Mouse (Mus musculus): ENCODE data around the gene Lamtor2. TPM values are rescaled to one million over a fixed set of nuclear protein-coding genes. Genes with fewer than 3 reads are reported as not detected.
A peak's percentile ranks its signal among the peaks of the same experiment; 100 is the strongest.

The Lamtor2 gene
- polyA plus RNA-seq, 1 experiment: 126 TPM

- WGBS: 74% methylated on average over 4 of the region's 4 CpGs
- Histone ChIP-seq H3K27ac (ENCODE audit: control insufficient read depth, insufficient read depth, low read depth, low read length, poor library complexity) (no peak overlapping the region), H3K4me1 (ENCODE audit: control insufficient read depth, insufficient read depth, low read length) (peaks cover 3% of the 10 kb centered on the region), H3K4me3 (replicated peaks; ENCODE audit: control insufficient read depth, low read depth, low read length) (peak overlapping the region; percentile 64)
- TF ChIP-seq POLR2A (IDR thresholded peaks at IDR 0.05; ENCODE audit: borderline replicate concordance, control insufficient read depth, low read depth, low read length) (no peak), CTCF (IDR thresholded peaks at IDR 0.05; ENCODE audit: control insufficient read depth, insufficient read depth, low read length) (no peak)
Measured at GRCm38 (mm10) chr3:88500655-88501365, 52.1 kb downstream of the Lamtor2 start.

GRCm38 (mm10) chr3:88500087-88500486, 52.8 kb downstream of the Lamtor2 start:
- 73% methylated on average over 7 of the region's 7 CpGs for WGBS
- TF ChIP-seq POLR2A (IDR thresholded peaks at IDR 0.05; ENCODE audit: borderline replicate concordance, control insufficient read depth, low read depth, low read length): no peak
- TF ChIP-seq CTCF (IDR thresholded peaks at IDR 0.05; ENCODE audit: control insufficient read depth, insufficient read depth, low read length): no peak
- no peak overlapping the region for H3K27ac ChIP-seq (ENCODE audit: control insufficient read depth, insufficient read depth, low read depth, low read length, poor library complexity)
- peaks cover 4% of the 10 kb centered on the region for H3K4me1 ChIP-seq (ENCODE audit: control insufficient read depth, insufficient read depth, low read length)
- no peak overlapping the region for H3K4me3 ChIP-seq (replicated peaks; ENCODE audit: control insufficient read depth, low read depth, low read length)

Other genes with a start within 250 kb of the Lamtor2 start
- 18.0 and 79.0 TPM in 2 replicates for gene Glmp, start 228.1 kb downstream of the Lamtor2 start, polyA plus RNA-seq (2011; ENCODE audit: insufficient read depth, insufficient read length, low replicate concordance, missing spikeins)
- 1.8 and 3.1 TPM in 2 replicates for gene Tmem79, start 216.9 kb downstream of the Lamtor2 start, polyA plus RNA-seq (2011; ENCODE audit: insufficient read depth, insufficient read length, low replicate concordance, missing spikeins)
- 37.2 and 65.6 TPM in 2 replicates for gene Smg5, start 216.8 kb downstream of the Lamtor2 start, polyA plus RNA-seq (2011; ENCODE audit: insufficient read depth, insufficient read length, low replicate concordance, missing spikeins)
- 3.6 TPM in 1 of 2 replicates, not detected in the other for gene Paqr6, start 188.5 kb downstream of the Lamtor2 start, polyA plus RNA-seq (2011; ENCODE audit: insufficient read depth, insufficient read length, low replicate concordance, missing spikeins)
- gene Bglap3, start 180.3 kb downstream of the Lamtor2 start, polyA plus RNA-seq (2011; ENCODE audit: insufficient read depth, insufficient read length, low replicate concordance, missing spikeins): 2.0 TPM in 1 of 2 replicates, not detected in the other
- gene Bglap2, start 174.4 kb downstream of the Lamtor2 start, polyA plus RNA-seq (2011; ENCODE audit: insufficient read depth, insufficient read length, low replicate concordance, missing spikeins): 13.5 and 129 TPM in 2 replicates
- gene Bglap, start 168.6 kb downstream of the Lamtor2 start, polyA plus RNA-seq (2011; ENCODE audit: insufficient read depth, insufficient read length, low replicate concordance, missing spikeins): 56.2 and 336 TPM in 2 replicates
- gene Pmf1, start 142.7 kb downstream of the Lamtor2 start, polyA plus RNA-seq (2011; ENCODE audit: insufficient read depth, insufficient read length, low replicate concordance, missing spikeins): 60.1 and 67.5 TPM in 2 replicates
- 15.7 and 17.4 TPM in 2 replicates for gene Slc25a44, start 127.9 kb downstream of the Lamtor2 start, polyA plus RNA-seq (2011; ENCODE audit: insufficient read depth, insufficient read length, low replicate concordance, missing spikeins)
- 43.9 and 131 TPM in 2 replicates for gene Sema4a, start 91.9 kb downstream of the Lamtor2 start, polyA plus RNA-seq (2011; ENCODE audit: insufficient read depth, insufficient read length, low replicate concordance, missing spikeins)
- 58.9 and 69.6 TPM in 2 replicates for gene Lmna, start 43.1 kb downstream of the Lamtor2 start, polyA plus RNA-seq (2011; ENCODE audit: insufficient read depth, insufficient read length, low replicate concordance, missing spikeins)
- 0.77 and 2.2 TPM in 2 replicates for gene Mex3a, start 20.7 kb downstream of the Lamtor2 start, polyA plus RNA-seq (2011; ENCODE audit: insufficient read depth, insufficient read length, low replicate concordance, missing spikeins)
- gene Rab25, start 4.8 kb downstream of the Lamtor2 start, polyA plus RNA-seq (2011; ENCODE audit: insufficient read depth, insufficient read length, low replicate concordance, missing spikeins): 1.4 TPM in 1 of 2 replicates, not detected in the other
- 20.9 and 25.2 TPM in 2 replicates for gene Ubqln4, start 684 bp upstream of the Lamtor2 start, polyA plus RNA-seq (2011; ENCODE audit: insufficient read depth, insufficient read length, low replicate concordance, missing spikeins)
- gene Ssr2, start 22.8 kb upstream of the Lamtor2 start, polyA plus RNA-seq (2011; ENCODE audit: insufficient read depth, insufficient read length, low replicate concordance, missing spikeins): 46.1 and 84.8 TPM in 2 replicates
- 39.3 and 96.1 TPM in 2 replicates for gene Arhgef2, start 52.9 kb upstream of the Lamtor2 start, polyA plus RNA-seq (2011; ENCODE audit: insufficient read depth, insufficient read length, low replicate concordance, missing spikeins)
- gene Rxfp4, start 100.1 kb upstream of the Lamtor2 start, polyA plus RNA-seq (2011; ENCODE audit: insufficient read depth, insufficient read length, low replicate concordance, missing spikeins): not detected in 2 replicates
- gene Khdc4, start 132.7 kb upstream of the Lamtor2 start, polyA plus RNA-seq (2011; ENCODE audit: insufficient read depth, insufficient read length, low replicate concordance, missing spikeins): 23.2 and 37.6 TPM in 2 replicates
- 43.6 and 61.7 TPM in 2 replicates for gene Rit1, start 163.8 kb upstream of the Lamtor2 start, polyA plus RNA-seq (2011; ENCODE audit: insufficient read depth, insufficient read length, low replicate concordance, missing spikeins)
- 3.4 and 5.5 TPM in 2 replicates for gene Syt11, start 222.1 kb upstream of the Lamtor2 start, polyA plus RNA-seq (2011; ENCODE audit: insufficient read depth, insufficient read length, low replicate concordance, missing spikeins)